35 mouse cellular contexts compared by ENCODE assay signal in the genomic region with DNA sequence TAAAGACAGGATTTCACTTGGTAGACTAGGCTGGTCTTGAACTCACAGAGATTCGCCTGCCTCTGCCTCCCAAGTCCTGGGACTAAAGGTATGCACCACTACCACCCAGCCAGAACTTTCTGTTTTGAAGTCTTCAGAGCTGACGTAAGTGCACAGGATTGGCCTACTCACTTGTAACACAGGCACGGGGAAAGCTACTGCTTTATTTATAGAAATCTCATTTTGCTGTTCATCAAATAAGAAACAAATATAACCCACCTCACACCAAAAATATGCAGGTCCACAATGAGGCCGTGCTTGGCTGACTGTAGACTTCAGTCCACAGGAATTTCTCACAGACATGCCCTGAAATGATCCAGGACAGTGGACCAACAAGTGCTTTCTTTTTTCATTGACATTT. TPM values are rescaled to one million over a fixed set of nuclear protein-coding genes. Genes with fewer than 3 reads are reported as not detected.
"Had no signal": no experiment of that assay in that cellular context is flagged by ENCODE, and none has a peak within 500 bp of the region (broad histone marks: within the 10 kb centered on the region; RNA-seq: fewer than 3 reads in every experiment).

No protein-coding gene starts in this region.

- ATAC-seq: hindbrain, embryonic 16.5 days; hindbrain, postnatal 0 days; inflammation-experienced regulatory T-cells, adult 6 months; intestine, embryonic 15.5 days; intestine, embryonic 16.5 days; intestine, postnatal 0 days had no signal

- H3K27me3 ChIP-seq: heart, embryonic 12.5 days; heart, embryonic 15.5 days; hindbrain, embryonic 12.5 days; hindbrain, embryonic 15.5 days; intestine, embryonic 15.5 days; kidney, embryonic 15.5 days had no signal

- H3K4me2 ChIP-seq: heart, embryonic 11.5 days; heart, embryonic 12.5 days; heart, embryonic 13.5 days; heart, embryonic 15.5 days; hindbrain, embryonic 12.5 days; hindbrain, embryonic 13.5 days; hindbrain, embryonic 14.5 days; hindbrain, embryonic 15.5 days; intestine, embryonic 15.5 days; kidney, embryonic 15.5 days had no signal

- H3K4me1 ChIP-seq: heart, embryonic 12.5 days; heart, embryonic 13.5 days; heart, embryonic 15.5 days; hindbrain, embryonic 10.5 days; hindbrain, embryonic 12.5 days; hindbrain, embryonic 13.5 days; hindbrain, embryonic 15.5 days; intestine, embryonic 15.5 days; kidney, embryonic 15.5 days had no signal

- H3K9ac ChIP-seq: heart, embryonic 12.5 days; heart, embryonic 13.5 days; heart, embryonic 15.5 days; hindbrain, embryonic 12.5 days; hindbrain, embryonic 13.5 days; hindbrain, embryonic 14.5 days; hindbrain, embryonic 15.5 days; intestine, embryonic 15.5 days; kidney, embryonic 15.5 days had no signal

- DNase-seq: heart, postnatal 10 days; heart, postnatal 14 days; heart, postnatal 36 days; heart, postnatal 4 days; kidney, adult 11 months; kidney, adult 18-20 months; kidney, adult 2 months; kidney, adult 8-10 months; kidney, adult 9 months; kidney, postnatal 10 days; kidney, postnatal 14 days; kidney, postnatal 25 days; kidney, postnatal 36 days; kidney, postnatal 4 days; layer of hippocampus, adult 9-11 months; layer of hippocampus, postnatal 36 days had no signal

- H3K4me3 ChIP-seq: heart, embryonic 12.5 days; heart, embryonic 13.5 days; heart, embryonic 15.5 days; hindbrain, embryonic 10.5 days; hindbrain, embryonic 12.5 days; hindbrain, embryonic 13.5 days; hindbrain, embryonic 15.5 days; intestine, embryonic 15.5 days; kidney, embryonic 15.5 days; layer of hippocampus, adult 2 months; left cerebral cortex, adult 2 months had no signal

- H3K9me3 ChIP-seq: heart, embryonic 12.5 days; heart, embryonic 13.5 days; heart, embryonic 15.5 days; hindbrain, embryonic 10.5 days; hindbrain, embryonic 12.5 days; hindbrain, embryonic 13.5 days; hindbrain, embryonic 15.5 days; intestine, embryonic 15.5 days; kidney, embryonic 15.5 days had no signal

- H3K27ac ChIP-seq: heart, embryonic 13.5 days; heart, embryonic 15.5 days; hindbrain, embryonic 10.5 days; hindbrain, embryonic 12.5 days; hindbrain, embryonic 13.5 days; hindbrain, embryonic 14.5 days; hindbrain, embryonic 15.5 days; hindbrain, postnatal 0 days; intestine, embryonic 15.5 days; kidney, embryonic 15.5 days; kidney, postnatal 0 days; layer of hippocampus, adult 2 months; left cerebral cortex, adult 2 months had no signal

- H3K36me3 ChIP-seq: heart, embryonic 12.5 days; heart, embryonic 13.5 days; heart, embryonic 15.5 days; hindbrain, embryonic 10.5 days; hindbrain, embryonic 12.5 days; hindbrain, embryonic 13.5 days; hindbrain, embryonic 15.5 days; intestine, embryonic 15.5 days; kidney, embryonic 15.5 days had no signal

RNA-seq across cellular contexts. Expression of gene Ano1, which starts 31.8 kb away (rescaled TPM):
- polyA plus RNA-seq: inflammation-experienced regulatory T-cells, adult 6 months had no signal
